Mouse (Mus musculus): ENCODE measurements around the gene Cox6b2. TPM values are rescaled to one million over a fixed set of nuclear protein-coding genes. Genes with fewer than 3 reads are reported as not detected.

Cox6b2 gene
- polyA plus RNA-seq, 1 experiment from 2014 or later = 51.0 TPM

- ATAC-seq (ENCODE audit: insufficient number of reproducible peaks, low FRiP score, low TSS enrichment, low read depth) = no peak
- no peak within 1 kb of the TSS for H3K27ac ChIP-seq
Measured at GRCm38 (mm10) chr7:4782759-4783158, 29.9 kb upstream of the Cox6b2 start, which contains the start of the genes Il11 and Tmem190. Gene Il11 (minus strand): TSS chr7:4782859. Gene Tmem190 (plus strand): TSS chr7:4782937.

GRCm38 (mm10) chr7:4782130-4782529 is 29.2 kb upstream of the Cox6b2 start:
- Histone ChIP-seq H3K9ac (no peak overlapping the region), H3K4me3 (no peak overlapping the region), H3K9me3 (no peaks in the 10 kb centered on the region), H3K27me3 (peaks cover 38% of the 10 kb centered on the region), H3K4me2 (no peak overlapping the region), H3K4me1 (peaks cover 16% of the 10 kb centered on the region), H3K36me3 (peaks cover 6% of the 10 kb centered on the region; the same call in 1 of the 2 replicates), H3K27ac (no peak overlapping the region)
- ATAC-seq (ENCODE audit: insufficient number of reproducible peaks, low FRiP score, low TSS enrichment, low read depth) = no peak
- WGBS = 54% methylated on average over 3 of the region's 3 CpGs

More at GRCm38 (mm10) chr7:4782759-4783158, 29.9 kb upstream of the Cox6b2 start, which contains the start of the genes Il11 and Tmem190:
- 70% methylated on average over 2 of the region's 2 CpGs for WGBS
- Histone ChIP-seq H3K4me1 (peaks cover 11% of the 10 kb centered on the region; the same call in 1 of the 2 replicates), H3K36me3 (peaks cover 6% of the 10 kb centered on the region; the same call in 1 of the 2 replicates), H3K4me2 (no peak within 1 kb of the TSS), H3K4me3 (no peak within 1 kb of the TSS), H3K9me3 (no peaks in the 10 kb centered on the region), H3K27me3 (peaks cover 32% of the 10 kb centered on the region), H3K9ac (no peak within 1 kb of the TSS)

GRCm38 (mm10) chr7:4779921-4780320 is 27.0 kb upstream of the Cox6b2 start:
- H3K27me3 ChIP-seq = peaks cover 60% of the 10 kb centered on the region

GRCm38 (mm10) chr7:4777851-4778637 is 25.1 kb upstream of the Cox6b2 start:
- no peak overlapping the region for H3K9ac ChIP-seq
- ATAC-seq (ENCODE audit: insufficient number of reproducible peaks, low FRiP score, low TSS enrichment, low read depth) = 0 out of 2 replicates have a peak, but pooled peaks have one; percentile 11
- H3K4me2 ChIP-seq = peak overlapping the region; percentile 15; the same call in 1 of the 2 replicates
- H3K27ac ChIP-seq = no peak overlapping the region
- WGBS = 7% methylated on average over 20 of the region's 20 CpGs
- peaks cover 22% of the 10 kb centered on the region for H3K4me1 ChIP-seq
- peak overlapping the region; percentile 38; the same call in 1 of the 2 replicates for H3K4me3 ChIP-seq
- H3K9me3 ChIP-seq = no peaks in the 10 kb centered on the region
- H3K36me3 ChIP-seq = no peaks in the 10 kb centered on the region
- peaks cover 71% of the 10 kb centered on the region for H3K27me3 ChIP-seq

More at GRCm38 (mm10) chr7:4779921-4780320, 27.0 kb upstream of the Cox6b2 start:
- H3K9ac ChIP-seq = no peak overlapping the region
- H3K27ac ChIP-seq = no peak overlapping the region
- H3K4me3 ChIP-seq = no peak overlapping the region
- no peaks in the 10 kb centered on the region for H3K9me3 ChIP-seq
- H3K36me3 ChIP-seq = peaks cover 6% of the 10 kb centered on the region; the same call in 1 of the 2 replicates
- H3K4me1 ChIP-seq = peaks cover 22% of the 10 kb centered on the region
- ATAC-seq (ENCODE audit: insufficient number of reproducible peaks, low FRiP score, low TSS enrichment, low read depth) = no peak
- 33% methylated on average over 5 of the region's 5 CpGs for WGBS
- no peak overlapping the region for H3K4me2 ChIP-seq

- no peaks in the 10 kb centered on the region for H3K9me3 ChIP-seq
- H3K36me3 ChIP-seq = no peaks in the 10 kb centered on the region
- H3K4me3 ChIP-seq = peak overlapping the region; percentile 38
- H3K4me2 ChIP-seq = peak overlapping the region; percentile 55
- ATAC-seq (ENCODE audit: insufficient number of reproducible peaks, low FRiP score, low TSS enrichment, low read depth) = peak; percentile 49
- H3K27me3 ChIP-seq = peaks cover 71% of the 10 kb centered on the region
- no peak overlapping the region for H3K9ac ChIP-seq
- H3K4me1 ChIP-seq = peaks cover 22% of the 10 kb centered on the region
- H3K27ac ChIP-seq = no peak overlapping the region
- under 1% methylated on average over 54 of the region's 56 CpGs for WGBS
Measured at GRCm38 (mm10) chr7:4776861-4777830, 24.3 kb upstream of the Cox6b2 start.

DNA sequence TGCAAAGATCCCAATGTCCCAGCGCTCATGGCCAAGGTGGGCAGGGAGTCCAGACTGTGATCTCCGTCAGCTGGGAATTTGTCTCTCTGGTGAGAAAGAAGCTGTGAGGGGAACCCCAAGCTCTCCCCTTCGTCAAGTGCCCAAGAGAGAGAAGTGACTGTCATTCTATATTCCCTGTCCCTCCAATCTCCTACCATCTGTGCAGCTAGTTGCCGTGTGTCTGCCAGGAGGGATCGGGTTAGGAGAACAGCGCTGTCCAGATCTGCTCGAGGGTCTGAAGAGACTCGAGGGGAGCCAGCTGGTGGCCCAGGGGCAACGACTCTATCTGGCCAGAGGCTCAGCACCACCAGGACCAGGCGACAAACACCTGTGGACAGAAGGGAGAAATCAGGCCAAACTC is 23.2 kb upstream of the Cox6b2 start:
- Histone ChIP-seq H3K27ac (no peak overlapping the region), H3K4me1 (peaks cover 22% of the 10 kb centered on the region), H3K9ac (no peak overlapping the region), H3K4me3 (no peak overlapping the region), H3K36me3 (no peaks in the 10 kb centered on the region), H3K27me3 (peaks cover 70% of the 10 kb centered on the region), H3K9me3 (no peaks in the 10 kb centered on the region), H3K4me2 (no peak overlapping the region)
- no peak for ATAC-seq (ENCODE audit: insufficient number of reproducible peaks, low FRiP score, low TSS enrichment, low read depth)
- WGBS = 47% methylated on average over 10 of the region's 10 CpGs

- peaks cover 23% of the 10 kb centered on the region for H3K27me3 ChIP-seq
- no peak within 1 kb of the TSS for H3K4me2 ChIP-seq
- H3K4me3 ChIP-seq = no peak within 1 kb of the TSS
- no peak for ATAC-seq (ENCODE audit: insufficient number of reproducible peaks, low FRiP score, low TSS enrichment, low read depth)
- H3K4me1 ChIP-seq = no peaks in the 10 kb centered on the region
- H3K36me3 ChIP-seq = no peaks in the 10 kb centered on the region
- WGBS = 86% methylated on average over 3 of the region's 5 CpGs
- H3K9ac ChIP-seq = no peak within 1 kb of the TSS
- no peak within 1 kb of the TSS for H3K27ac ChIP-seq
- H3K9me3 ChIP-seq = no peaks in the 10 kb centered on the region
Measured at GRCm38 (mm10) chr7:4771202-4771601, 18.3 kb upstream of the Cox6b2 start, which contains the start of gene Fam71e2. Gene Fam71e2 (minus strand): TSS chr7:4771302.

DNA sequence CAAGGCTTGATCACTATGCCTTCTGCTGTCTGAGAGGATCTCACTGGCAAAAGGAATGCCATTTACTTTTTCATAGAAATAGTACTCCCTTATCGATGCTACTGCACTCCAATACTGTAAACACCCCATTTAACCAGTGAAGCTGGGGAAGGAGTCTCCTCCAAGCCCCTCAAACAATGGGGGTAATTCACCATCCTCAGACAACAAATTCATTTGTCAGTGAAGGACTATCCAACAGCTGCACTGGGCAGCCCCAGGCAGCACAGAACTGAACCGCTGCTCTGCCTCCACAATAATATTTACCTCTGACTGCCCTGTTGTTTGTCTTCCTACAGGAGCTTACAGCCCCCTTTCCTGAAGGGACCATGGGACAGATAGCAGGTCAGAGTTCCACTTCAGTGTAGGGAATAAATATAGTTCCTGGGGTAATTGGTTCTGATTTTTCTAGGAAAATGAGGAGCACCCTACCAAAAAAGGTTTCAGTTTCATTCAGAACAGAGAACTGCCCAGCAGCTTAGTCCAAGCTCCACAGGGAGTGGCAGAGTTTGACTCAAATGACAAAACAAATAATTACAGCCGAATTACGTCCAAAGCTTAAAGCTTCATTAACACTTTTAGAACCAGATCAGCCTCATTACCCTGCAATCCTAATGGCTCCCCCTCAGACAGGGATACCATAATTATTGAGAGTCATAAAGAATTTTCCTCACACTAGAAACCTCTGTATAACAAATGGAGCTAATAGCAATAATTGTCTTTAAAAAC is 12.2 kb upstream of the Cox6b2 start:
- no peak for ATAC-seq (ENCODE audit: insufficient number of reproducible peaks, low FRiP score, low TSS enrichment, low read depth)
- no peak overlapping the region for H3K9ac ChIP-seq
- WGBS = 16% methylated on average over 4 of the region's 4 CpGs

DNA sequence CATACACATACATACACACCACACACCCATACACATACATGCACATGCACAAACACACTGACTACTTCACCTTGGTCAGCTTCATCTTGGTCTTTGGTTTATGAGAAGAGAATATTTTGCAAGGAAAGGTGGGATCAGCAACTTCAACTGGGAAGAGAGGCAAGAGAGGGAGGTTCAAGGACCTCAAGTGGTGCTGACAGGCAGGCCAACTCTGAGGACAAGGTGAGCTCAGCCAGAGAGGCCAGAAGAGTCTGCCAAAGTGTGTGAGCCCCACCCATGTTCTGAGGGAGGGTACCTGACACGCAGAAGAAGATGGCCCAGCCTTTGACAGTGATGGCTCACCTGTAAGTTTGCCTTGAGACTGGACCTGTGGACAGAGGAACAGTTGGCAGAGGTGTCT is 6.8 kb upstream of the Cox6b2 start:
- Histone ChIP-seq H3K4me2 (no peak overlapping the region), H3K27me3 (no peaks in the 10 kb centered on the region), H3K4me1 (no peaks in the 10 kb centered on the region), H3K27ac (no peak overlapping the region), H3K9ac (no peak overlapping the region), H3K9me3 (no peaks in the 10 kb centered on the region), H3K4me3 (no peak overlapping the region), H3K36me3 (no peaks in the 10 kb centered on the region)
- no peak for ATAC-seq (ENCODE audit: insufficient number of reproducible peaks, low FRiP score, low TSS enrichment, low read depth)
- 42% methylated on average over 1 of the region's 1 CpGs for WGBS

More for the DNA sequence above, 12.2 kb upstream of the Cox6b2 start:
- no peaks in the 10 kb centered on the region for H3K36me3 ChIP-seq
- H3K27ac ChIP-seq = no peak overlapping the region
- no peak overlapping the region for H3K4me2 ChIP-seq
- no peak overlapping the region for H3K4me3 ChIP-seq
- H3K27me3 ChIP-seq = no peaks in the 10 kb centered on the region
- H3K9me3 ChIP-seq = no peaks in the 10 kb centered on the region
- H3K4me1 ChIP-seq = no peaks in the 10 kb centered on the region

GRCm38 (mm10) chr7:4751971-4752820 is 698 bp downstream of the Cox6b2 start:
- Histone ChIP-seq H3K4me2 (peak overlapping the region; percentile 75), H3K27ac (peak overlapping the region; percentile 75), H3K4me3 (peak overlapping the region; percentile 48), H3K27me3 (no peaks in the 10 kb centered on the region), H3K36me3 (no peaks in the 10 kb centered on the region), H3K9me3 (no peaks in the 10 kb centered on the region), H3K9ac (no peak overlapping the region), H3K4me1 (peaks cover 19% of the 10 kb centered on the region)
- WGBS = 1% methylated on average over 30 of the region's 30 CpGs
- ATAC-seq (ENCODE audit: insufficient number of reproducible peaks, low FRiP score, low TSS enrichment, low read depth) = peak; percentile 81

Data from limb, embryonic 15.5 days (tissue).